Mouse (Mus musculus): Measurements from ENCODE around the gene Slc25a26. TPM values are rescaled to one million over a fixed set of nuclear protein-coding genes. Genes with fewer than 3 reads are reported as not detected.

Slc25a26 gene
- polyA plus RNA-seq, 1 experiment from 2014 or later = 6.8 TPM

- H3K36me3 ChIP-seq = peaks cover 92% of the 10 kb centered on the region
- 87% methylated on average over 6 of the region's 6 CpGs for WGBS
- no peak for ATAC-seq (ENCODE audit: low FRiP score)
Observed at GRCm38 (mm10) chr6:94614346-94614745, 114.2 kb downstream of the Slc25a26 start.

GRCm38 (mm10) chr6:94615936-94616335, 115.8 kb downstream of the Slc25a26 start:
- Histone ChIP-seq H3K27me3 (no peaks in the 10 kb centered on the region), H3K4me1 (peaks cover 13% of the 10 kb centered on the region), H3K9ac (no peak overlapping the region), H3K4me2 (replicated peaks) (no peak overlapping the region), H3K36me3 (peaks cover 92% of the 10 kb centered on the region), H3K27ac (no peak overlapping the region), H3K4me3 (no peak overlapping the region), H3K9me3 (replicated peaks) (no peaks in the 10 kb centered on the region)
- 88% methylated on average over 4 of the region's 4 CpGs for WGBS
- ATAC-seq (ENCODE audit: low FRiP score) = no peak

More at GRCm38 (mm10) chr6:94614346-94614745, 114.2 kb downstream of the Slc25a26 start:
- peaks cover 13% of the 10 kb centered on the region for H3K4me1 ChIP-seq
- no peaks in the 10 kb centered on the region for H3K9me3 ChIP-seq (replicated peaks)
- no peak overlapping the region for H3K4me2 ChIP-seq (replicated peaks)
- no peaks in the 10 kb centered on the region for H3K27me3 ChIP-seq
- H3K9ac ChIP-seq = no peak overlapping the region
- no peak overlapping the region for H3K4me3 ChIP-seq
- no peak overlapping the region for H3K27ac ChIP-seq

- Histone ChIP-seq H3K36me3 (peaks cover 86% of the 10 kb centered on the region), H3K27ac (no peak overlapping the region), H3K4me1 (peaks cover 4% of the 10 kb centered on the region), H3K4me3 (no peak overlapping the region), H3K27me3 (no peaks in the 10 kb centered on the region), H3K9me3 (replicated peaks) (no peaks in the 10 kb centered on the region), H3K9ac (no peak overlapping the region), H3K4me2 (replicated peaks) (no peak overlapping the region)
- no peak for ATAC-seq (ENCODE audit: low FRiP score)
- WGBS = 88% methylated on average over 5 of the region's 5 CpGs
Observed at GRCm38 (mm10) chr6:94618671-94619070, 118.5 kb downstream of the Slc25a26 start.

- no peak for ATAC-seq (ENCODE audit: low FRiP score)
- no peak overlapping the region for H3K9ac ChIP-seq
- H3K27ac ChIP-seq = no peak overlapping the region
- H3K4me2 ChIP-seq (replicated peaks) = no peak overlapping the region
- H3K36me3 ChIP-seq = peaks cover 85% of the 10 kb centered on the region
- no peak overlapping the region for H3K4me3 ChIP-seq
- H3K9me3 ChIP-seq (replicated peaks) = no peaks in the 10 kb centered on the region
- H3K27me3 ChIP-seq = no peaks in the 10 kb centered on the region
- WGBS = 80% methylated on average over 6 of the region's 6 CpGs
- H3K4me1 ChIP-seq = peaks cover 4% of the 10 kb centered on the region
Observed at GRCm38 (mm10) chr6:94620287-94620686, 120.2 kb downstream of the Slc25a26 start.

- ATAC-seq (ENCODE audit: low FRiP score) = no peak
- 88% methylated on average over 9 of the region's 9 CpGs for WGBS
- peaks cover 81% of the 10 kb centered on the region for H3K36me3 ChIP-seq
Observed at GRCm38 (mm10) chr6:94620801-94621301, 120.7 kb downstream of the Slc25a26 start.

GRCm38 (mm10) chr6:94622983-94623382, 122.9 kb downstream of the Slc25a26 start:
- peaks cover 67% of the 10 kb centered on the region for H3K36me3 ChIP-seq
- 84% methylated on average over 4 of the region's 4 CpGs for WGBS
- H3K9ac ChIP-seq = no peak overlapping the region

More at GRCm38 (mm10) chr6:94620801-94621301, 120.7 kb downstream of the Slc25a26 start:
- Histone ChIP-seq H3K27me3 (no peaks in the 10 kb centered on the region), H3K4me3 (no peak overlapping the region), H3K9ac (peak overlapping the region; percentile 13; the same call in 1 of the 2 replicates), H3K4me2 (replicated peaks) (no peak overlapping the region), H3K9me3 (replicated peaks) (no peaks in the 10 kb centered on the region), H3K27ac (no peak overlapping the region), H3K4me1 (peaks cover 7% of the 10 kb centered on the region)

GRCm38 (mm10) chr6:94624543-94624942, 124.4 kb downstream of the Slc25a26 start:
- H3K4me2 ChIP-seq (replicated peaks) = no peak overlapping the region
- peaks cover 54% of the 10 kb centered on the region for H3K36me3 ChIP-seq
- H3K9ac ChIP-seq = no peak overlapping the region
- WGBS = 87% methylated on average over 5 of the region's 5 CpGs
- no peak for ATAC-seq (ENCODE audit: low FRiP score)
- no peak overlapping the region for H3K4me3 ChIP-seq
- H3K27ac ChIP-seq = no peak overlapping the region
- H3K9me3 ChIP-seq (replicated peaks) = no peaks in the 10 kb centered on the region
- H3K4me1 ChIP-seq = peaks cover 27% of the 10 kb centered on the region
- no peaks in the 10 kb centered on the region for H3K27me3 ChIP-seq

More at GRCm38 (mm10) chr6:94622983-94623382, 122.9 kb downstream of the Slc25a26 start:
- ATAC-seq (ENCODE audit: low FRiP score) = peak; percentile 47
- Histone ChIP-seq H3K27ac (no peak overlapping the region), H3K4me3 (no peak overlapping the region), H3K27me3 (no peaks in the 10 kb centered on the region), H3K4me2 (replicated peaks) (no peak overlapping the region), H3K4me1 (peaks cover 12% of the 10 kb centered on the region), H3K9me3 (replicated peaks) (no peaks in the 10 kb centered on the region)

GRCm38 (mm10) chr6:94625896-94626295, 125.8 kb downstream of the Slc25a26 start:
- Histone ChIP-seq H3K27me3 (no peaks in the 10 kb centered on the region), H3K9ac (0 out of 2 replicates have a peak overlapping the region, but pooled peaks have one; percentile 5), H3K4me2 (replicated peaks) (no peak overlapping the region), H3K4me1 (peaks cover 40% of the 10 kb centered on the region), H3K9me3 (replicated peaks) (no peaks in the 10 kb centered on the region), H3K27ac (no peak overlapping the region), H3K4me3 (no peak overlapping the region), H3K36me3 (peaks cover 43% of the 10 kb centered on the region)
- ATAC-seq (ENCODE audit: low FRiP score) = no peak
- 85% methylated on average over 5 of the region's 5 CpGs for WGBS

- peaks cover 48% of the 10 kb centered on the region for H3K4me1 ChIP-seq
- no peak overlapping the region for H3K4me3 ChIP-seq
- no peak overlapping the region for H3K9ac ChIP-seq
- no peak overlapping the region for H3K27ac ChIP-seq
- H3K9me3 ChIP-seq (replicated peaks) = no peaks in the 10 kb centered on the region
- no peak for ATAC-seq (ENCODE audit: low FRiP score)
- H3K27me3 ChIP-seq = no peaks in the 10 kb centered on the region
- H3K4me2 ChIP-seq (replicated peaks) = no peak overlapping the region
- H3K36me3 ChIP-seq = peaks cover 34% of the 10 kb centered on the region
- 56% methylated on average over 2 of the region's 2 CpGs for WGBS
Observed at GRCm38 (mm10) chr6:94626807-94627206, 126.7 kb downstream of the Slc25a26 start.

GRCm38 (mm10) chr6:94627714-94628595, 127.8 kb downstream of the Slc25a26 start:
- H3K36me3 ChIP-seq = peaks cover 24% of the 10 kb centered on the region
- no peaks in the 10 kb centered on the region for H3K9me3 ChIP-seq (replicated peaks)
- no peak overlapping the region for H3K4me3 ChIP-seq
- ATAC-seq (ENCODE audit: low FRiP score) = no peak
- H3K4me1 ChIP-seq = peaks cover 59% of the 10 kb centered on the region
- 55% methylated on average over 15 of the region's 15 CpGs for WGBS
- H3K27ac ChIP-seq = peak overlapping the region; percentile 40; the same call in 1 of the 2 replicates
- no peak overlapping the region for H3K9ac ChIP-seq
- H3K27me3 ChIP-seq = no peaks in the 10 kb centered on the region
- H3K4me2 ChIP-seq (replicated peaks) = no peak overlapping the region

- 68% methylated on average over 6 of the region's 6 CpGs for WGBS
- no peak overlapping the region for H3K4me2 ChIP-seq (replicated peaks)
- peaks cover 20% of the 10 kb centered on the region for H3K36me3 ChIP-seq
- no peaks in the 10 kb centered on the region for H3K27me3 ChIP-seq
- no peaks in the 10 kb centered on the region for H3K9me3 ChIP-seq (replicated peaks)
- H3K27ac ChIP-seq = no peak overlapping the region
- peaks cover 59% of the 10 kb centered on the region for H3K4me1 ChIP-seq
- no peak overlapping the region for H3K9ac ChIP-seq
- no peak for ATAC-seq (ENCODE audit: low FRiP score)
- H3K4me3 ChIP-seq = no peak overlapping the region
Observed at GRCm38 (mm10) chr6:94628787-94629186, 128.7 kb downstream of the Slc25a26 start.

- Histone ChIP-seq H3K4me3 (no peak overlapping the region), H3K9me3 (replicated peaks) (no peaks in the 10 kb centered on the region), H3K4me1 (peaks cover 72% of the 10 kb centered on the region), H3K9ac (no peak overlapping the region), H3K27ac (peak overlapping the region; percentile 83), H3K36me3 (peaks cover 7% of the 10 kb centered on the region), H3K27me3 (no peaks in the 10 kb centered on the region), H3K4me2 (replicated peaks) (no peak overlapping the region)
- ATAC-seq (ENCODE audit: low FRiP score) = peak; percentile 89
- WGBS = 43% methylated on average over 7 of the region's 7 CpGs
Observed at GRCm38 (mm10) chr6:94631051-94631778, 131.1 kb downstream of the Slc25a26 start.

Measured in hindbrain, embryonic 12.5 days (tissue).